Mouse (Mus musculus) CD8-positive naive resting alpha-beta T cell, adult 2 months (primary cell): ENCODE data around the gene Spats1.
"Not testable (repeated sequence)": the region's sequence is repeated elsewhere in the genome, so short reads cannot be mapped to it uniquely, and the experiment has no call there.

Experiments used
- DNase-seq, 2 experiments: peaks; one replicate each; pipeline ENCODE4 v3.0.0; 2022; ENCODE audit warnings: low read depth in 2 of 2, low spot score in 2 of 2

Gene Spats1

DNA sequence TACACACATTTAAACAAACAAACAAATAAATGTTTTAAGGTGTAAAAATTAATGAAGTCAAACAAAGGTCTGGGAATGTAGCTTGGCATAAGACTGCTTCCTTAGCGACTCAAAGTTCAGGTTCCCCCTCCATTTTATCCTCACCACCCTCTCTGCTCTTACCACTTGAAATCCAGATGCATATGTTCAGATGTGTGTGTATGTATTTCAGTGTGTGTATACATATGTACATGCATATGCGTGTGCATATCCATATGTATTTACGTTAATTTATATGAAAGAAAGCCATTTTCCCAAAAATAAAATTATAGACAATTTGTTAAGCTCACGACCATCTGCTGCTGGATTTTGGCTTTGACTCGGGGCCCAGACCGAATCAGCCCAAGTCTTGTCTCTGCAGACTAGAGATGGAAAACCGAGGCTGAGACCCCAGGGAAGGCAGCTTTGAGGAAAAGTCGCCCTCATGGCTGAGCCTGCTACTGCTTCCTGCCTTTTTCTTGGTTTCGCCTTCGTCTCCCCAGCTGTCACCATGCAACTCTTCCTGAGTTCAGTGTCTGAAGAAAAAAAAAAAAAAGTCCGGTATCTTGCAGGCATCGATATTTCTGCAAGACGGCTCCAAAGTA is 15.4 kb upstream of the Spats1 start:
- no peak for DNase-seq

DNA sequence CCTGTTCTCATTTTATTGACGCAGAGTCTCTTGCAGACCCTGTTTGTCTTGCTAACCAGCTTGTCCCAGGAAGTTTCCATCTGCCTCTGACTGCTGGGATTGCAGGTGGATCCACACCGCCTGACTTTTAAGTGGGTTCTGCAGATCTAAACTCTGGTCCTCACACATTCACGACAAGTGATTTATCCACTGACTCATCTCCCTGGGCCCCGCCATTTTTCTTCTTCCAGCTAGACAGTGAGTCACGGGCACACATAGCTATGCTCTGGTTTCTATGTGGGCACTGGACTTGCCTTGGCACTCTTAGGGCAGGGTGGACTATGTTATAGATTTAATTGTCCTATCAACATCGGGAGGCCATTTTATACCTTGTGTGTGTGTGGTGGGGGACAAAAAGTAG is 14.5 kb upstream of the Spats1 start:
- no peak for DNase-seq

DNA sequence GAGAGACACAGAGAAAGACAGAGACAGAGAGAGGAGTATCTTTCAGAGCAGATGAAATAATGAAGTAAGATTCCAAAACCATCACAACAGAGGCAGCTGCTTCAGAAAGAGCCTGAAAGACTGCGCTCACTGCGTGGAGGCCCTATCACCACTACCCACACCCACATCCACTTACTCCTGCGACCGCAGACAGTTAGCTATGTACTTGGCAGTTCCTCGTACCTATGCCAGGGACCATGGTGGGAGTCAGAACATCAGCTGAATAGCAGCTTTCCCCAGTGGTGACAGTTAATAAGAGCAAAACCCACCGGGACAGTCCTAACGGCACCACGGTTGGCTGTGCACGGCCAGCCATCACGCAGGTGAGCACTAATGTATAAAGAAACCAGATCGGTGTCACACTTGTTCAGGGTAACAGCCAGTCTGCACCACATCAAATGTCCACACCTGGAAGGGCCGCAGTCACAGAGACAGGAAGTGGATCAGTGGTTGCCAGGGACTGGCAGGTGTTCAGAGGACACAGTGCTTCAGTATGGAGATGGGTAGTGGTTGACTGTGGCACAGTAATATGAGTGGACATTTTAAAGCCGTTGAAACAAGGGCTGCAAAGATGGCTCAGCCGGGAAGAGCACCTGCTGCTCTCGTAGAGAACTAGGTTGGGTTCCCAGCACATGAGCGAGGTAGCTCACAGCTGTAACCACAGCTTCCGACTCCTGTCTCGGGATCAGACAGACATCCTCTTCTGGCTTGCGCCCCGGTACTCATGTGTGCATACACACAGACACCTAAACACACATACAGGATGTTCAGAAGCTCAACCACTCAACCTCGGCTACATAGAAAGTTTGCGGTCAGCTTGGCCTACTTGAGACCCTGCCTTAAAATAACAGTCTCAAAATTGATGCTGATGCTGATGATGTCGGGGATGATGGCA is 13.4 kb upstream of the Spats1 start:
- DNase-seq = peak; percentile 15 to 45

DNA sequence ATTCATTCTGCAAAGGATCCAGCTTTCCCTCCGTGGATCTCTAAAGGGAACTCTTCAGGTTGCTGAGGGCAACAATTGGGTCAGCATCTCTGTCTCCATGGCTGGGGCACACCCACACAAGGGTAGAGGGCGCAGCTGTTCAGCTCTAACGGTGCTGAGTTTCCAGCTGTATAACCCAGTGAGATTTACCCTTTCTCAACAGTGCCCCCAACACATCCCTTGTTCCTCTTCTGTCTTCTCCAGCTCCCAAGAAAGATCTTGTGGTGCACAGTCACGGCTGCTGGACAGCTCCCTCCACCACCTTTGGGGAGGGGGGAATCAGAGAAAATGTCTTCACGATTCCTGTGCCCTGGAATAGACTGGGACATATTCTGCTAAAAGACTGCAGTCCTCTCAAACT is 12.0 kb upstream of the Spats1 start:
- no peak for DNase-seq

DNA sequence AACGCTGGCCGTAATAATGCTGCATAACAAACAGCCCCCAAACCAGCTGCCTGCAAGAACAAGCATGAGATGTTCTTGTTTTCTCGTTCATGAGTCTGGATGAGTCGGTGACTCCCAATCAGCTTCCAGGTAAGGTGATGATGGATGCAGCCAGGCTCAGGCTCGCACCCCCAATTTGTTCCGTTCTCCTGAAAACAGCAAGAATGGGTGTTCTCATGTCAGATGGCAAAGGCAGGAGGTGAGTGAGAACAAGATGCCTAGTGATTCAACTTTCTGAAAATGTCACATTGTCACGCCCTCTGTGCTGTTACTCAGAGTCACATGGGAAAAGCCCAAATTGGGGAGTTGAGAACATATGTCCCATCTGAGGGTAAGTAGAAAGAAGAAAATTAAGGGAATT is 10.4 kb upstream of the Spats1 start:
- no peak for DNase-seq

DNA sequence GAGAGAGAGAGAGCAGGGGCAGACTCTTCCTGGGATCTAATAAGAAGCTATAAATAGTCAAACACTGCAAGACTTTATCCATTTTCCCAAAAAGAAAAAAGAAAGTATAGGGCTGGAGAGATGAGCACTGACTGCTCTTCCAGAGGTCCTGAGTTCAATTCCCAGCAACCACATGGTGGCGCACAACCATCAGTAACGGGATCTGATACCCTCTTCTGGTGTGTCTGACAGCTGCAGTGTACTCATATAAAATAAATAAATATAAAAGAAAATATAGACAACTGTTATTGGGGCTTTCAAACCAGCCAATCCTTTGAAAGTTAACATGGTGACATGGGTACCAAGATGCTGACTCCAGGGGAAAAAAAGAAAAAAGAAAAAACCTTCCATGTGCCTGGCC is 5.2 kb upstream of the Spats1 start:
- no peak for DNase-seq

DNA sequence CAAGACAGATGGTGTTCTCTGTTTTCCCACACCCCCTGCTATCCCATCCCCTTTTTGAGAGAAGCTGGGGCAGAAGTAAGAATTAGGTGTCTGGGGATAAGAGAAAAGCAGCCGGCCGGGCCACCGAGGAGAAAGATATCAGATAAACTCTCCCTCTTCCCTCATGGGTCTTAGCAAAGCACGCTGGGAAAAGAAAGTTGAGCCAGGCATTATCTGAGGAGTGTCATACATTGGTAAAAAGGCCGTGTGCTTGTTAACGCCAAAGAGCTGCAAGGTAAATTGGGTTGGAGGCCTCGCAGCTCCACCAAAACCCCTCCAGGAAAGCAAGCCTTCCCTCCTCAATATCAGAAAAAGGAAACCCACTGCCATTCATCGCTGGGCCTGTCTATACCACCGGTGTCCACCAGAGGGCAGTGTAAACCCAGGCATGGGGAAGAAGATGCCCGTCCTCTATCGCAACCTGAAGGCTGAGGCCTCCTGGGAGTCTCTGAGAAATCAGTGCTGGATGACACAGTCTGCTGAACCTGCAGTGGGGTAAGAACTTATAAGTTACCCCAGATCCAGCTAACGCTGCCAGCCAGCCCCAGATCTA is 3.1 kb upstream of the Spats1 start:
- DNase-seq = peak; percentile 86 to 87

DNA sequence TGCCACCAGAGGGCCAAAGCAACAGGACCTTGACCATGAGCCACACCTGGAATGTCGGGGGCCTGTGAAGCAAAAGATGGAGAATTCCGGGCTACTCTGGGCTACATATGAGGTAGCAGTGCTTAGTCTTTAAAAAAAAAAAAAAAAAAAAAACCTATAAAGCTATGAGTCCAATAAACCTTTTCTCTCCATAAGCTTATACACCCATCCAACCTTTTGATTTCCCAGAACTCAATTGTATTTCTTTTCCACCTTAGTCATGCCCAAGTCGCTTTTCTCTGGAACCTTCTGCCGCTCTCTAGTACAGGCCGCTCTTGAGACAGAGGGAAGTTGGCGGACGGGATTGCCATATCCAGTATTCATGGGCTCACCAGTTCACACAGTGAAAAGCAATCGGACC is 1.1 kb downstream of the Spats1 start:
- no peak for DNase-seq

DNA sequence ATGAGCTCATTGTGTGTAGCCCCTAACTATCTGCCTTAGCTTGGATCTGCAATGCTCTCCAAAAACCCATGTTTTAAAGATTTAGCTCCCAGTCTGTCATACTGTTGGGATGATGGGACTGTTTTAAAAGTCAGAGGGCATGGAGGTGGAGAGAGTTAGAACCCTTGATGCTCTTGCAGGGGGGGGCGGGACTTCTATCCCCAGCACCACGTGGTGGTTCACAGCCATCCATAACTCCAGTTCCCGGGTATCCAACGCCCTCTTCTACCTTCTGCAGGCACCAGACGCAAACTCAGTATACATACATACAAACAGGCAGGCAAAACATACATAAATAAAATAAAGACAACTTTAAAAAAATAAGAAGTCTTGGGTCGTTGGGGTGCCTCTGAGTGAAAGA is 1.5 kb downstream of the Spats1 start:
- DNase-seq = no peak

DNA sequence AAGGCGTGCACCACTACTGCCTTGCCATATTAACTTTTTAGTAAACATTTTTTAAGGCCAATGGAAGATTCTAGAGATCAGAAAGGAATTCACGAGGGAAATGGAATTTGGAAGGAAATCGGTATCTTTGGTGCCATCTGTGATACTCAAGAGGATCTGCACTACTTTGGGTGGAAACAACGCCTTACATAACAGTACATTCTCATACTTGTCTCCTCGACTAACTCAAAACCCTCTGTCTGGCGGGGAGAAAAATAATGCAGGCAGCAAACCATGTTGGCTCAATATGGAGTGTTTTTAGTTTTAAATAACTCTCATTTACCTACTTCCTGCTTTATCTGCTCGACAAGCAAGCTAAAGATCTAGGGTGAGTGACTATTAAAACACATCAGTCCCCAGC is 4.5 kb downstream of the Spats1 start:
- no peak for DNase-seq

DNA sequence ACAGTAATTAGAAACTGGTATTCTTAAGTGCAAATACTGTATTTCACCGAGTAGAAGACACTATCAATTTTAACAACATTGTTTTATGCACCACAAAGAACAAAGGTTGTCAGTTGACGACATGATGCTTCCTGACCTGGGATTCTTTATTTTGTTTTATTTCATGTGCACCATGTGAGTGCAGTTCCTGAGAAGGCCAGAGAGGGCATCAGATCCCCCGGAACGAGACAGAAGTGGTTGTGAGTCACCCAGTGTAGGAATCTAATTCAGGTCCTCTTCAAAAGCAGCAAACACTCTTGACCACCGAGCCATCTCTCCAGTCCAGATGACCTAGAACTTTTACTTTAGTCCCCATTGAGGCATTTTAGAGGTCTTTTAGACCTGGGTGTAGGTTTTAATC is 6.9 kb downstream of the Spats1 start:
- no peak for DNase-seq

DNA sequence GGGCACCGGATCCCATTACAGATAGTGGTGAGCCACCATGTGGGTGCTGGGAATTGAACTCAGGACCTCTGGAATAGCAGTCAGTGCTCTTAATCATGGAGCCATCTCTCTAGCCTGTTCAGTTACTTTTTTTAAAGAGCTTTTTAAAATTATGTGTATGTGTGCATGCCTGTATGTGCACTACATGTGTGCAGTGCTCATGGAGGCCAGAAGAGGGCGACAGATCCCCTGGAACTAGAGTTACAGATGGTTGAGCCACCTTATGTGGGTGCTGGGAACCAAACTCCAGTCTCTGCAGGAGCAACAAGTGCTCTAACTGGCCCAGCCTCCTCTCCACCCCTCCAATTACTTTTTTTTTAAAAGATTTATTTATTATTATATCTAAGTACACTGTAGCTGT is 8.5 kb downstream of the Spats1 start:
- DNase-seq = no peak

DNA sequence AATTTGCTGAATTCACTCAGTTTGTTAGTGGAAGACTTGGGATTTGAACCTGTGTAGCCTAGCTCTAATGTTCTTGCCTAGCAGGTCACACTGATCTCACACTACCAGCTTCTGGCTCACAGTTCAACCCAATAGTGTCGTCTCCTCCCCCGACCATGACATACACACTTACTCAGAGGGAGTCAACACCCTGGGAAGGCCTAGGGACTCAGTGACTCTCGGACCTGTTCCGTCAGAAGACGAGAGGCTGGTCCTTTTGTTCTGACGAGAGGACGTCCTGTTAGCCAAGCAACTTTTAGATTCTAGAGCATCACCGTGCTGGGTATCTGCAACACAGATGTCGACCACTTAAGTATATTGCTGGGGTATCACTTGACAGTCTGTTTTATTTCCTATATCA is 11.0 kb downstream of the Spats1 start:
- DNase-seq = no peak

DNA sequence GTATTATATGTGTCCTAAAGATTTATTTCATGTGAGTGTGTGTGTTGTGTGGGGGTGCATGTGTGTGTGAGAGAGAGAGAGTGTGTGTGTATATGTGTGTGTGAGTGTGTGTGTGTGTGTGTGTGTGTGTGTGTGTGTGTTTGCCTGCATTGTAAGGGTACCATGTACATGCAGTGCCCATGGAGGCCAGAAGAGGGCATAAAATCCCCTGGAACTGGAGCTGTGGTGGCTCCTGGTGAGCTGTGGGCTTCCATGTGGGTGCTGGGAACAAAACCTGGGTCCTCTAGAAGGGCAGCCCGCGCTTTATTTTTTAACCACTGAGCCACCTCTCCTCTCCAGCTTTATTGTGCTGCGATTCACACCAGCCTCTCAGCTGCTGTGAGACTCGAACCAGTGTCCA is 12.7 kb downstream of the Spats1 start:
- no peak for DNase-seq

DNA sequence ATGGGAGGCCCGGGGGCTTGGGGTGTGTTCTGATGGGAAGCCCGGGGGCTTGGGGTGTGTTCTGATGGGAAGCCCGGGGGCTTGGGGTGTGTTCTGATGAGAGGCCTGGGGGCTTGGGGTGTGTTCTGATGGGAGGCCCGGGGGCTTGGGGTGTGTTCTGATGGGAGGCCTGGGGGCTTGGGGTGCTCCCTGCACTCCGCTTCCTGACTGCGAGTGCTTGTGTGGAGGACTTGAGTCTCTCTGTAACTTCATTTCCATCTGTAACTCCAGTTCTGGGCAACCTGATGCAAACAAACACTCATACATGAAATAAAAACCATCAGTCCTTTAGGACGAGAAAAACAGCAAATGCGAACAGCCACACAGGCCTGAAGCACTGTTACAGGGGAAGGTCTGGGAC is 16.2 kb downstream of the Spats1 start:
- no peak for DNase-seq

DNA sequence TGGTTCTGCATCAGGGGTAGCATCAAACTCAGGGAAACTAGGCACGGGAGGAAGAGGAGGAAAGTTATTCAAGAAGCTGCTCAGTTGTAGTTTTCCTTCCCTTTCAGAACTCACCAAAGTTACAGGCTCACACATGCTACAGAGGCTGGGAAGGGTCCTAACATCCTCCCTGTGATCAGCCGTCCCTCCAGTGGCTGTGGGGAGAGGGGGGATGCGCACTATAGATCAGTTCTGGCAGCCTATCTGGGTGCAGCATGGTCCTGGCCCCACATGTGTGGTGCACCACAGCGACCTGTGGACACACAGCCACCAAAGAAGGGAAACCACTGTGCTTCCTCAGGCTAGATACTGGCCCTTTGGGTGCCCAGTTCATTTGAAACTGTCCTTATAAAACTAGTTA is 16.7 kb downstream of the Spats1 start:
- no peak for DNase-seq

DNA sequence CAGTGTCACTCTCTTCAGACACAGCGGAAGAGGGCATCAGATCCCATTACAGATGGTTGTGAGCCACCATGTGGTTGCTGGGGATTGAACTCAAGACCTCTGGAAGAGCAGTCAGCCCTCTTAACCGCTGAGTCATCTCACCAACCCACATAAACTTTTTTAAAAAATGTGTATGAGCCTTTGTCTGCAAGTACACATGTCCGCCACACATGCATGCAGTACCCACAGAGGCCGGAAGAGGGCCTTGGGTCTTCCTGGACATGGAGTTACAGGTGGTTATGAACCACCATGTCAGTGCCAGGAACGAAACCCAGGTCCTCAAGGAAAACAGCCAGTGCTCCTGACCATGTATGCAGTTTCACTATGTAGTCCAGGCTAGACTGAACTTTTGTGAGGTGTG is 17.7 kb downstream of the Spats1 start:
- DNase-seq = no peak

DNA sequence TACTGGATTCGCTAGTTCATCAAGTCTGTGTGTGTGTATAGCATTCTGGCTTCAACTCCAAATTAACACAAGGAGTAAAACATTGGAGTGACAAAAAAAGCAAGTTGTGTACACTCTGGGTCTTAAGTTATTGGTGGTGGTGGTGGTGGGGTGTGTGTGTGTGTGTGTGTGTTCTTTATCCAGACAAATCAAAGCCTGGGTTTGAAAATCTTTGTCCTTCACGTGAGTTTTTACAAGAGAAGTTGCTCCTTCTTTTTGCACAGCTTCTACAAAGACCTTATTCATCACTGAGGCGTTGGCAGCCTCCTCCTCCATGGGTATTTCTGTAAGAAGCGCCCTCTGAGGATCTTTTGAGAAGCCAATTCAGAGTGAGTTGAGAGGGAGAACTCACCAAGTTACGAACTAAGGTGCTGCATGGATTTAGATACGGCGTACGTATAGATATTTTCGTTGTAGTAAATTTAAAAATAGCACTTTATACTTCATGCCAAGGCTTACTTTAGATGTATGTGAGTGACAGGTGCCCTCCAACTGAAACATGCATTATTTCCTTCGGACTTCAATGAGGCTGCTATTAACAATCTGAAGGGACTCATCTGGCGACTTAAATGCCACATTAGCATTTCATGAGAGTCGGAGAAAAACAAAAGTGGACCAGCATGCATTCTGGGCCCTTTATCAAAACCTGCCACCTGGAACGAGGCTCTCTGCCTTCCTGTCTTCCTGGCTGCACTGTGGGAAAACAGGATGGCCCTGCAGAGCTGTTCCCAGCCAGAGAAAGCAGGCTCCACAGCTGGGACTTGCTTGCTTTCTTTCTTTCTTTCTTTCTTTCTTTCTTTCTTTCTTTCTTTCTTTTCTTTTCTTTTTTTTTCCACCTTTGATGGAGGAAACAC is 18.7 kb downstream of the Spats1 start:
- DNase-seq = no peak

DNA sequence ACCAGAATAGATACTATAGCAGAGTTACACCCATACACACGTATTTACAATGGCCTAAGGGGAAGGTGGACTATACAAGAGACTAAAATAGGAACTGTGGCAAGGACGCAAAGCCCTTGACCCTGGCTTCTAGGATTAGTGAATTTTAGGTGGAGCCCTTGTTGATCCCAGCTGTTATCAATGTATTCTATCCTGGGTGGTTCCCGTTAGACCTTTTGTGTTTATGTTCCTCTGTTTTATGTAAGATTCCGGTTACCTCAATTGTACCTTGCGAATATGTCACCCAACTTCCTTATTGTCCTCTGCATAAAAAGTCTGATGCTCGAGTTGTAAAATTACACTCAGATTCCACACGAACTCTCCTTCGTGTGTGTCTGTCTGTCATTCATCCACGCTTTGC is 19.4 kb downstream of the Spats1 start:
- DNase-seq = not testable (repeated sequence)

DNA sequence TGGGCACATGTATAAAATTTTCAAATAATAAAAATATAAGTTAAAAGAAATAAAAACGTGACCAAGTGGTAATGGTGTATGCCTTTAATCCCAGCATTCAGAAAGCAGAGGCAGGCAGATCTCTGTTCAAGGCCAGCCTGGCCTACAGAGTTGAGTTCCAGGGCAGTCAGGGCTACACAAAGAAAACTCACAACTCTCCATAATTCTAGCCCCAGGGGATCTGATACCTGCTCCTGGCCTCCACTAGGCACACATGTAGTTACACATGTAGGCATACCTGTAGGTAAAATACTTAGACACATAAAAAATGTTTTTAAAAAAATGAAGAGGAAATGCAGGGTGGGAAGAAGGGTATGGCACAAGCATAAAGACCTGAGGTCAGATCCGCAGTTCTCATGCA is 20.4 kb downstream of the Spats1 start:
- DNase-seq = no peak

DNA sequence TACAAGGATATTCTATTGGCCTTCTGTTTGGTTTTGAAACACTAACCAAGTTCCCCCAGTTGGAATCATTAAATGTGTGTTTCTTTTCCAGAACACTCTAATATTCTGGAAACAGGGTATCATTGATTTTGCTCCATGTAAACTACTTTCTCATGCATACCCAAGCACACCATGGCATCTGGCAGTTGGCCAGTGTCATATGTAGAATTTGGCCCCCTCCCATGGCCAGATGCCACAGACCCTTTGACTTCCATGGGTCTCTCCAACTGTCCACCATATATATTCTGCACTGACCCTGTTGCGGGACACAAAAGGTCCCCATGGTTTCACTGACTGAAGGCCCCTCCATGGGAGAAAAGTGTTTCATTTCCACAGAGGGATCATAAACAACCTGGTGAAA is 22.9 kb downstream of the Spats1 start:
- no peak for DNase-seq
